Mouse (Mus musculus): ENCODE measurements around the gene Ganc.

DNA sequence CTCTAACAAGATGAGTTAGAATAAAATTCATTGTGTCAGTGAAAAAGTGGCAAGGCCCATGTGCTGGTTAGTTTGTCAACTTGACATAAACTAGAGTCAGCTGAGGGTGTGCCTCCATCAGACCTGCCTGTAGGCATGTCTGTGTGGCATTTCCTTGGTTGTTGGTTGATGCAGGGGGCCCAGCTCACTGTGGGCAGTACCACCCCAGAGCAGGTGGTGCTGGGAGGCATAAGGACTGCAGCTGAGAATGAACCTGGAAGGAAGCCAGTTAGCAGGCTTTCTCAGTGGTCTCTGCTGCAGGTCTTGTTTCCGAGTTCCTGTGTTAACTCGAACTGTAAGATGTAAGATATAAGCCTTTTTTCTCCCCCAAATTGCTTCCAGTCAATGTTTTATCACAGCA is 51.3 kb downstream of the Ganc start:
- TF ChIP-seq CTCF (IDR thresholded peaks at IDR 0.05; ENCODE audit: low read depth, low read length), result no peak
- TF ChIP-seq TAL1 (conservative IDR thresholded peaks at IDR 0.05; ENCODE audit: low read depth, low read length), result no peak
- TF ChIP-seq POLR2AphosphoS5 (IDR thresholded peaks at IDR 0.05; ENCODE audit: insufficient replicate concordance, low read depth, low read length), result no peak
